Mouse (Mus musculus): ENCODE results near the gene Golt1a. TPM values are rescaled to one million over a fixed set of nuclear protein-coding genes. Genes with fewer than 3 reads are reported as not detected.

The Golt1a gene
- polyA plus RNA-seq (2015; fragmentation: Nextera tagmentation; extraction: Ambion mirVana) = 0.11 and 0.21 TPM in 2 replicates

DNA sequence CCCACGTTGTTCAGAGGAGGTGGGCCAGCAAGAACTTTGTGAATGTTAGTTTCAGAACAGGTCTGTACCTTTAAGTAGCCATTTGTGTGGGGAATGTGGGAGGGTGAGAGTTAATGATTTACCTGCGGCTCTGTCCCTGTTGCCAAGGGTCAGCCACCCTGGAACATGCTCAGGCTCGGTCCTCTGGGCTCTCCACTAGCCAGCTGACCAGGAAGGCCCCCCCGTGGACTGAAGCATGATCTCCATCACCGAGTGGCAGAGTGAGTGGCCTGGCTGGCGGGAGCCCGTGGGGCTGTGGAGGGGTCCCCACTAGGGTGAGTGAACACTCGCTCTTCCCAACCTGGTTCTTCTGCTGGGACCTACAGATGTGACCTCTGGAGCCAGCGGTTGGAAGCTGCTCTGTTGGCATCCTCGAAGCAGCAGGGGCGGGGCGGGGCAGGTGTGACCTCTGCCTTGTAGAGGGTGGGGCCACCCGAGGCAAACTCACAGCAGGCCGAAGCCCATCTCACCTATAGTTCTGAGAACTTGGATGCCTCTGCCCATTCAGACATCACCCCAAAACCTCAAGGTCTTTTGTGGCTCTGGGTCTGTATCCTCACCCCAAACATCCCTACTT lies at the start of gene Golt1a:
Golt1a (plus strand) TSS at position 149 of the 616 bp plus-strand sequence.
- 42% methylated on average over 14 of the region's 14 CpGs for WGBS
- Histone ChIP-seq H3K27me3 (ENCODE audit: control insufficient read depth, insufficient read depth, low read depth, low read length) (no peaks in the 10 kb centered on the region), H3K9ac (ENCODE audit: low read length) (no peak within 1 kb of the TSS), H3K9me3 (ENCODE audit: control insufficient read depth, low read length) (no peaks in the 10 kb centered on the region), H3K4me2 (ENCODE audit: low read depth, low read length) (no peak within 1 kb of the TSS), H3K4me1 (replicated peaks; ENCODE audit: control insufficient read depth, insufficient read depth, low read length) (peaks cover 13% of the 10 kb centered on the region), H3K36me3 (ENCODE audit: control insufficient read depth, insufficient read depth, low read length) (no peaks in the 10 kb centered on the region), H3K27ac (ENCODE audit: low read length) (no peak within 1 kb of the TSS), H3K4me3 (ENCODE audit: low read length) (no peak within 1 kb of the TSS)
- no peak for ATAC-seq (ENCODE audit: low read depth)

DNA sequence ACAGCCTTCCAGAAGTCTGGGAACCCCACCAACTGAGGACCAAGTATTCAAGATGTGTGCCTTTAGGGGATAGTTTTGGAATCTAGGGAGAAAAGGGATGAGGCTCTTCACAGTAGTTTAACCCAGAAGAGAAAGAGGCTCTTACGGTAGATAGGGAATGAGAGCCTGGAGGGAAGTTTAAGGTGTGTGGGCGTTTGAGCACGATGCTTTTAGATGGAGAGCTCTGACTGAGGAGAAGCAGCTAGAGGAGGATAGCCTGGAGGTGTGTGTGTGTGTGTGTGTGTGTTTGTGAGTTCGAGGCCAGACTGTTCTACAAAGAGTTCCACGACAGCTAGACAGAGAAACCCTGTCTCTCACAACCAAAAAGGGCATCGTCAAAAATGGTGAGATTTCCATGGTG lies 47.0 kb upstream of the Golt1a start:
- 80% methylated on average over 6 of the region's 6 CpGs for WGBS
- Histone ChIP-seq H3K4me2 (ENCODE audit: low read depth, low read length) (no peak overlapping the region), H3K4me3 (ENCODE audit: low read length) (no peak overlapping the region), H3K27ac (ENCODE audit: low read length) (no peak overlapping the region), H3K9ac (ENCODE audit: low read length) (no peak overlapping the region), H3K4me1 (replicated peaks; ENCODE audit: control insufficient read depth, insufficient read depth, low read length) (peaks cover 5% of the 10 kb centered on the region), H3K27me3 (ENCODE audit: control insufficient read depth, insufficient read depth, low read depth, low read length) (no peaks in the 10 kb centered on the region), H3K36me3 (ENCODE audit: control insufficient read depth, insufficient read depth, low read length) (no peaks in the 10 kb centered on the region), H3K9me3 (ENCODE audit: control insufficient read depth, low read length) (no peaks in the 10 kb centered on the region)
- ATAC-seq (ENCODE audit: low read depth) = no peak

DNA sequence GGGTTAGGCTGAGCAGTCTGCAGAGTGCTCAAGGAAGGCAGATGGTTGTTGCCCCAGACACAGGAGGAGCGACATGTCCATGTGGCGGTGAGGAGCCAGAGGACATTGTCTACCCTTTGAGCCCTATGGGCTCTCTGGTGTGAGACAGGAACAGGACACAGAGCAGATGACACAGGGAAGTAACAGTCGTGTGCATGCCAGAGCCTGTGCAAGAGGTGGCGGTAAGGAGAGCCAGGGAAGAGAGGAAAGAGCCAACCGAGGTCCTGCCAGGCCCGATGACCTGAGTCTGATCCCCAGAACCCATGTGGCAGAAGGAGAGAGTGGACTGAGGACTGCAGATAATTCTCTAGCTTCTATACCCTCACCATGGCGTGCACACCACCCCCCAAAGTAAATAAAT lies 46.5 kb upstream of the Golt1a start:
- Histone ChIP-seq H3K9me3 (ENCODE audit: control insufficient read depth, low read length) (no peaks in the 10 kb centered on the region), H3K27ac (ENCODE audit: low read length) (no peak overlapping the region), H3K9ac (ENCODE audit: low read length) (no peak overlapping the region), H3K4me2 (ENCODE audit: low read depth, low read length) (no peak overlapping the region), H3K36me3 (ENCODE audit: control insufficient read depth, insufficient read depth, low read length) (no peaks in the 10 kb centered on the region), H3K4me1 (replicated peaks; ENCODE audit: control insufficient read depth, insufficient read depth, low read length) (peaks cover 5% of the 10 kb centered on the region), H3K4me3 (ENCODE audit: low read length) (no peak overlapping the region), H3K27me3 (ENCODE audit: control insufficient read depth, insufficient read depth, low read depth, low read length) (no peaks in the 10 kb centered on the region)
- 81% methylated on average over 7 of the region's 7 CpGs for WGBS
- no peak for ATAC-seq (ENCODE audit: low read depth)

DNA sequence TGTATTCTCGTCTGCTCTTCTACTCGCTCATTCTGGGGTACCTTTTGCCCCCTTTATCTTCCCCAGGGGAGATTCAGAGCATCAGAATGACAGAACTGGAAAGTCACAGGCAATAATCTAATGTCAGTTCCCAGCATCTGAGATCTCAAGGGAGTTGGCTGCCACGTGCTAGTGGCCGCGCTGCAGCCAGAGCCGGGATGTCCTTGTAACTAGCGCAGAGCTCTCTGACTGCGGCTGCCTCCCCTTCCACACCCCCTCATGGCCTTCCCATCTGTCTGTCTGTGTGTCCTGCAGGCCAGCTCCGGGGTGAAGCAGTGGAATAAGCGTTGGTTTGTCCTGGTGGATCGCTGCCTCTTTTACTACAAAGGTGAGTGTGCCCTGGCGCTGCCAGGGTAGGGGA lies 45.2 kb upstream of the Golt1a start:
- H3K27ac ChIP-seq (ENCODE audit: low read length) = no peak overlapping the region
- no peaks in the 10 kb centered on the region for H3K9me3 ChIP-seq (ENCODE audit: control insufficient read depth, low read length)
- H3K9ac ChIP-seq (ENCODE audit: low read length) = no peak overlapping the region
- no peak for ATAC-seq (ENCODE audit: low read depth)
- WGBS = 66% methylated on average over 12 of the region's 12 CpGs
- H3K4me2 ChIP-seq (ENCODE audit: low read depth, low read length) = no peak overlapping the region
- no peaks in the 10 kb centered on the region for H3K36me3 ChIP-seq (ENCODE audit: control insufficient read depth, insufficient read depth, low read length)
- peaks cover 5% of the 10 kb centered on the region for H3K4me1 ChIP-seq (replicated peaks; ENCODE audit: control insufficient read depth, insufficient read depth, low read length)
- no peak overlapping the region for H3K4me3 ChIP-seq (ENCODE audit: low read length)
- no peaks in the 10 kb centered on the region for H3K27me3 ChIP-seq (ENCODE audit: control insufficient read depth, insufficient read depth, low read depth, low read length)

DNA sequence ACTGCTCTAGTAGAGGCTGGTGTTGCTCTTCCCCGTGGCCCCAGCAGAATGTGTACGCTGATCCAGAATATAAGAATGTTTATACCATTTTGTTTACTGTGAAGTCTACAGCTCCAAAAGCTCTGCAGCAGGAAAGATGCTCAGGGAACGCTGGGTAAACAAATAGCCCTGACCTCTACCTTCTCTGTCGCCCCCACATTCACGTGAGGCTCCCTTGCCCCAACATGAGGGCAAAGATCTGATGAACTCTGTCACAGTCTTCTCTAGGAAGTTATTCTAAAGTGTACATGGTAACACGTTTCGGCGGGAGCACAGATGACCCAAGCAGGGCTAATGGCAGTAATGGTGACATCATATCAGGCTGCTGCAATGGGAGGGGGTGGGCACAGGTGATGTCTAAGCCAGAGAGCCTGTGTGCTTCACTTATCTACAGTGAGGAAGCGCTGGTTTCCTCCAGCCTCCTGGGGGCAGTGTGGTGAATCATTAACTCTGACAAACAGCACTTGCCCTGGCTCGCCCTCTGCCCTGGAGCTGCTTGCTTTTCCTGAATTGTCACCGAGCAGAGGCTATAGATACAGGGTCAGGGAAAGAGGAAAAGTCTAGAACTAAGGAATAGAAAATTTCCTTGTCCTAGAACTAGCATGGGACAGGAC lies 44.4 kb upstream of the Golt1a start:
- ATAC-seq (ENCODE audit: low read depth) = no peak
- H3K4me1 ChIP-seq (replicated peaks; ENCODE audit: control insufficient read depth, insufficient read depth, low read length) = peaks cover 5% of the 10 kb centered on the region
- H3K4me2 ChIP-seq (ENCODE audit: low read depth, low read length) = no peak overlapping the region
- no peaks in the 10 kb centered on the region for H3K9me3 ChIP-seq (ENCODE audit: control insufficient read depth, low read length)
- no peak overlapping the region for H3K27ac ChIP-seq (ENCODE audit: low read length)
- H3K9ac ChIP-seq (ENCODE audit: low read length) = no peak overlapping the region
- H3K4me3 ChIP-seq (ENCODE audit: low read length) = no peak overlapping the region
- no peaks in the 10 kb centered on the region for H3K36me3 ChIP-seq (ENCODE audit: control insufficient read depth, insufficient read depth, low read length)
- no peaks in the 10 kb centered on the region for H3K27me3 ChIP-seq (ENCODE audit: control insufficient read depth, insufficient read depth, low read depth, low read length)
- WGBS = 22% methylated on average over 11 of the region's 11 CpGs

DNA sequence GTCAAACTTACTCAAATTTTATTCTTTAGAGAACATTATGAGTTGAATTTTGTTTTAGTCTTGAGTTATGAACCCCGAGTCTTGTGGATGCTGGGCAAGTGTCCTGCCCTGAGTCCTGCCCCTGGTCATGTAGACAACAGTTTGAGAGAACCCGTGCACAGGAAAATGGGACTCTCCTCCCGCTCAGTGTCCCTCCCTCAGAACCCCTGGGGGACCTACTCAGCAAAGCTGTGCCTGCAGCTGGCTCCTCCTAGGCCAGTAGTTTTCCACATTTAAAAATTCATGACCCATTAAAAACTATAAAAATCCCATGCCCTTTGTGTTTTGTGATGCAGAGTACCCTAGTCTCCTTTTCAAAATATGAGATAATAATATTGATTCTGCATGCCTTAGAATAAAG lies 42.5 kb upstream of the Golt1a start:
- Histone ChIP-seq H3K4me1 (replicated peaks; ENCODE audit: control insufficient read depth, insufficient read depth, low read length) (peaks cover 5% of the 10 kb centered on the region), H3K27me3 (ENCODE audit: control insufficient read depth, insufficient read depth, low read depth, low read length) (no peaks in the 10 kb centered on the region), H3K4me3 (ENCODE audit: low read length) (no peak overlapping the region), H3K9me3 (ENCODE audit: control insufficient read depth, low read length) (no peaks in the 10 kb centered on the region), H3K36me3 (ENCODE audit: control insufficient read depth, insufficient read depth, low read length) (no peaks in the 10 kb centered on the region), H3K27ac (ENCODE audit: low read length) (no peak overlapping the region), H3K4me2 (ENCODE audit: low read depth, low read length) (no peak overlapping the region), H3K9ac (ENCODE audit: low read length) (no peak overlapping the region)
- 66% methylated on average over 3 of the region's 3 CpGs for WGBS
- no peak for ATAC-seq (ENCODE audit: low read depth)

DNA sequence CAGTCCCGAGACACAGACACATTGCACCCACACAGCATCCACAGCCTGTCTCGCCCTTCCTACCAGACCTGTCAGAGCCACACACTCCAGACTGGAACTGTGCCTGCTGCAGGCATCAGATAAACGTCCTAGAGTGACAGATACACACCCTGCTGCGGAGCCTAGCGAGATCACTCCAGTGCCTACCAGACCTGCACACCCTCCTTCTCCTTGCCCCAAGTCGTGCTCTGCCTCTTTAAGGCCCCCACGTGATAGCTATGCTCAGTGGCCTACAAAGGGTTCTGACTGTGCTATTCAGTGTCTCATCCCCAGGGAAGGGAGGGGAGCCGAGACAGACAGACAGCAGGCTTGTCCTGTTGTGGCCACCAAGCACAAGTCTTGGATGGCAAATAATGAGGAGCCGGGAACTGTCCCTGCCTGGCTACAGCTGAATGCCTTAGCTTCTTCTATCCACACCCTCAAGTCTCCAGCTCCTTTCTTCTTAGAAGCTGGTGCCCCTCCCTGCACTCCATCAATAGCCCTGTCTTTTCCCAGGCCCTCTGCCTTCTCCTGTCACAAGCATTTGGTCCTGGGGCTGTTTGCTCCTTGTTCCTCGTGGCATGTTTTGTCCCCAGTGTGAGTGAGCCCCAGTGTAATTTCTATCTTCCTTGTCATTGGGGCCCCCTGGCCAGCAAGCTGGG lies 41.6 kb upstream of the Golt1a start:
- 38% methylated on average over 10 of the region's 10 CpGs for WGBS
- Histone ChIP-seq H3K9ac (ENCODE audit: low read length) (no peak overlapping the region), H3K27me3 (ENCODE audit: control insufficient read depth, insufficient read depth, low read depth, low read length) (no peaks in the 10 kb centered on the region), H3K9me3 (ENCODE audit: control insufficient read depth, low read length) (no peaks in the 10 kb centered on the region), H3K27ac (ENCODE audit: low read length) (no peak overlapping the region), H3K4me2 (ENCODE audit: low read depth, low read length) (no peak overlapping the region), H3K4me1 (replicated peaks; ENCODE audit: control insufficient read depth, insufficient read depth, low read length) (peaks cover 5% of the 10 kb centered on the region), H3K4me3 (ENCODE audit: low read length) (no peak overlapping the region), H3K36me3 (ENCODE audit: control insufficient read depth, insufficient read depth, low read length) (no peaks in the 10 kb centered on the region)
- ATAC-seq (ENCODE audit: low read depth) = no peak

DNA sequence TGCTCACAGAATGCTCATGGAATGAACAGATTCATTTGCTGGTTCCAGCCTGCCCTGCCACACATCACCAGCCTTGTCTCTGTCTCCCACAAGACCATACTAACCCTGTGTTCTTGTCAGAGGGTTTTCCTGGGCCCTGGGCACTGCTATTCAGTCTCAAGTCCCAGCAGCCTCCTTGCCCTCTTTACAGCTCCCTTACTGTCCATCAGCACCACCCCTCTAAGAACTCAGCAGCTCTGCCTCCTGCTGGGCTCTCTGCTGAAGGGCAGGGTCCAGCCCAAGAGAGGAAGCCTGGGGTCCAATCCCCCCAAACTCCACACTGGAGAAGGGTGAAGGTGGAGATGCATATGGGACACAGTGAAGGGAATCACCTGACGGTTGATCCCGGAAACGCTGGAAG lies 41.1 kb upstream of the Golt1a start:
- no peak overlapping the region for H3K4me3 ChIP-seq (ENCODE audit: low read length)
- no peak overlapping the region for H3K9ac ChIP-seq (ENCODE audit: low read length)
- H3K27me3 ChIP-seq (ENCODE audit: control insufficient read depth, insufficient read depth, low read depth, low read length) = no peaks in the 10 kb centered on the region
- H3K27ac ChIP-seq (ENCODE audit: low read length) = no peak overlapping the region
- H3K4me1 ChIP-seq (replicated peaks; ENCODE audit: control insufficient read depth, insufficient read depth, low read length) = peaks cover 5% of the 10 kb centered on the region
- no peaks in the 10 kb centered on the region for H3K9me3 ChIP-seq (ENCODE audit: control insufficient read depth, low read length)
- 81% methylated on average over 3 of the region's 3 CpGs for WGBS
- 0 out of 2 replicates have a peak, but pooled peaks cover 2% of the 10 kb centered on the region for H3K36me3 ChIP-seq (ENCODE audit: control insufficient read depth, insufficient read depth, low read length)
- 0 out of 2 replicates have a peak, but pooled peaks have one; percentile 29 for ATAC-seq (ENCODE audit: low read depth)
- H3K4me2 ChIP-seq (ENCODE audit: low read depth, low read length) = no peak overlapping the region

DNA sequence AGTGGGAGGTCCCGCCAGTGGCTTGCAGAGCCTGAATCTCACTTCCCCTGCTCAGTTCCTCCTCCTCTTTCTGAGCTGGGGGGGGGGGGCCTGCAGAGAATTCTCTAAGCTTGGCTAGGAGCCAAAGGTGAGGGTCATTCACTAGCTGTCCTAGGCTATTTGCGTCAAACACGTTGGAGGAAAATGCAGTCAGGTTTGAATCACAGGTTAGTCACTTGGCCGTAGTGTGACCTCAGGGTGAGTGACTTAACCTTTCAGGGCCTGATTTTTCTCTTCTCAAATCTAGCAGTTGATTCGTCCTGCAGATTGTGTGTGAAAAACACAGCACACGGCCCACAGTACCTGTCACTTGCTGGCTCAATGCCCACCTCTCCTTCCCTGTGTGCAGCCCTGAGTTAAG lies 39.3 kb upstream of the Golt1a start:
- Histone ChIP-seq H3K4me3 (ENCODE audit: low read length) (no peak overlapping the region), H3K4me2 (ENCODE audit: low read depth, low read length) (no peak overlapping the region), H3K9me3 (ENCODE audit: control insufficient read depth, low read length) (no peaks in the 10 kb centered on the region), H3K36me3 (ENCODE audit: control insufficient read depth, insufficient read depth, low read length) (0 out of 2 replicates have a peak, but pooled peaks cover 2% of the 10 kb centered on the region), H3K27me3 (ENCODE audit: control insufficient read depth, insufficient read depth, low read depth, low read length) (no peaks in the 10 kb centered on the region), H3K27ac (ENCODE audit: low read length) (no peak overlapping the region), H3K9ac (ENCODE audit: low read length) (no peak overlapping the region), H3K4me1 (replicated peaks; ENCODE audit: control insufficient read depth, insufficient read depth, low read length) (peaks cover 2% of the 10 kb centered on the region)
- WGBS = 34% methylated on average over 6 of the region's 6 CpGs
- ATAC-seq (ENCODE audit: low read depth) = peak; percentile 24
